Mouse (Mus musculus) bone marrow macrophage, adult 2 months (primary cell): ENCODE measurements around the gene Mthfr. TPM values are rescaled to one million over a fixed set of nuclear protein-coding genes. Genes with fewer than 3 reads are reported as not detected.

Experiments
- H3K27ac ChIP-seq: 2 replicates; pipeline ENCODE4 v1.5.1; 2012; ENCODE audit warnings: low read depth, low read length; ENCODE audit not compliant: insufficient read depth
- H3K4me1 ChIP-seq: 2 replicates; pipeline ENCODE4 v1.6.1; 2012; ENCODE audit warnings: low read length; ENCODE audit not compliant: control insufficient read depth, insufficient read depth
- H3K4me3 ChIP-seq: 2 replicates; pipeline ENCODE4 v1.5.1; 2012; ENCODE audit warnings: mild to moderate bottlenecking, low read length, moderate library complexity; ENCODE audit not compliant: insufficient read depth
- CTCF ChIP-seq: IDR thresholded peaks from 2 replicates; pipeline ENCODE4 v1.5.1; 2012; ENCODE audit warnings: low read depth, mild to moderate bottlenecking, low read length, moderate library complexity
- POLR2A ChIP-seq: IDR thresholded peaks from 2 replicates; pipeline ENCODE4 v1.6.1; 2012; ENCODE audit warnings: mild to moderate bottlenecking, low read depth, low read length, borderline replicate concordance
- polyA plus RNA-seq: library from polyadenylated mRNA; stranded (reverse); fragments of >200 nt; gene quantifications from 2 replicates; pipeline ENCODE4 v1.2.4, GENCODE M21; 2012; ENCODE audit not compliant: missing spikeins, insufficient read depth, insufficient read length

The Mthfr gene
- polyA plus RNA-seq, 1 experiment: 59.0 TPM

DNA sequence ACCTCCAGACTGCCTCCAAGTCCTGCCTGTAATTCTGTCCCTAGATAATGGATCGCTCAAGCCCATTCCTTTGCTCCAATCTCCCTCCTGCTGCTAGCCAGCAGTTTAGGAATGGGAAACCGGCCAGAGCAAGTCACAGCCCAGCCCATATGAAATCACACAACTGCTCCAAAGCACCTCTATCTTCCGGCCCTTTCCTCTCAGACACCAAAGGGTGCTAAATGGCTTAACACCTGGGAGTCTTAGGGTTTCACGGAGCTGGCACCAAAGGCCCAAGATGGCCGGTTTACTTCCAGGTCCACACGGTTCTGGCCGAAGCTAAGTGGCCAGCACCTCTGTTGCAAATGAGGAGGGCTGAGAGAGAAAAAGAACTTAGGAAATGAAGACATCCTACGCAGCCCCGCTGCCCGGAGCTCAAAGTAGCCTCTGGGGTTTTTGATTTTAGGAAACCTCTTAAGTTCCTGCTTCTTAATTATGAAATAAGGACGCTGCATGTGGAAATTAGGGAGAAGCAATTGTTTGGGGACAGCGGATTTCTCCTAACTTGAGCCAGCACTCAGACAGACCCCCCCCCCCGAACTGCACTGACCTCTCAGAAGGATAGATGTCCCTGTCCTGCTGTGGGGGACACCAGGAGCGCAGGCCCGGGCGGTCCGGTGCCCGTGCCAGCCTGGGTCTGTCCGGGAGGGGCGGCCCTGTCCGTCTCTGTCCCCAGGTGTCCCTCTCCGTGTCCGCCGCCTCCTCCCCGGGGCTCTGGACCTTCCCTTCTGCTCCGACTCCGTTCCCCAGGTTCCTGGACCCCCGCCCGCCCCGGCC, 48.4 kb downstream of the Mthfr start:
- peak overlapping the region; percentile 38 for H3K27ac ChIP-seq
- H3K4me1 ChIP-seq: peaks cover 32% of the 10 kb centered on the region
- TF ChIP-seq CTCF (no peak), POLR2A (no peak)
- peak overlapping the region; percentile 81 for H3K4me3 ChIP-seq

DNA sequence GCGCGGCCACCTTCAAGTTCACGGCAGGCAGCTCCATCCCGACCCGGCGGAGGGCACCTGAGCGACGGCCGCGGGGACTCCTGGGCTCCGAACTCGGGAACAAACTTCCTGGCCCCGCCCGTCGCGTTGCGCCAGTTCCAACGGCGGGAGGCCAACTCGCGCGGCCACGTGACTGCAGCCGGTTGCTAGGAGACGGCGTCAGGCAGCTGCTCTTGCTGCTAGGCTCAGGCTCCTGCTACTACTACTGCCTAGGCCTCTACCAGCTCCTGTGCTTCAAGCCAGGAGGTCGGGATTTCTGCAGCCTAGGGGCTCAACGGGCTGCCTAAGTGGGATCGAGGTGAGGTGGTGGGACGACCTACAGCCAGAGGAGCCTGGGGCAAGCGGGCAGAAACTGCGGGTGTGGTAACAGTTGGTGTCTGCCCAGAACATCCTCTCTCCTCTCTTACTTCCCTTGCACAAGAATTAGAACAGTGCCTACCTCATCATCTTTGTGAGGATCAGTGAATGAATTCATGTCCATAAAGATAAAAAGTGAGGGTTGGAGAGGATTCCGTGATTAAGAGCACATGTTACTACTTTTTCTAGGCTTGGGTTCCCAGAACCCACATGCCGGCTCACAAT, 49.1 kb downstream of the Mthfr start, which contains the start of gene Agtrap:
Gene Agtrap (minus strand): TSS at position 125 of the 621 bp plus-strand sequence.
- TF ChIP-seq POLR2A (no peak), CTCF (no peak)
- peak within 1 kb of the TSS; percentile 81 for H3K4me3 ChIP-seq
- H3K27ac ChIP-seq: peak within 1 kb of the TSS; percentile 38
- H3K4me1 ChIP-seq: peaks cover 30% of the 10 kb centered on the region

DNA sequence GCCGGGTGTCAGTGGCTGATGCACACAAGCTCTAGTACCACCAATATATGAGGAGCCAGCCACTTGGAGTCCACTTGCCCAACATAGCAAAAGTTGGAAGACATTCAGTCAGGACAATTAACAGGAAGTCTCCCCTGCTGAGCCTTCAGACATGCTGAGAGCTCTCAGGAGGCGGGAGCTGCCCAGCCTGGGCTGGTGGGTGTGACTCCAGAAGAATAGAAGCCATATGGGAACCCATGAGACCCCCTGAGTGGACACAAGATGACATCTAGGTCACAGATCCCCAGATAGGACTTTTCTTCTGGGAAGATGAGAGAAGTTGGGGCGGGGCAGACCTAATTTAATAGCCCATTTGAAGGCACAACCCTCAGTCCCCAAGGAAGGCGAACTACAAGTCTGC, 50.3 kb downstream of the Mthfr start:
- no peak overlapping the region for H3K27ac ChIP-seq
- H3K4me3 ChIP-seq: no peak overlapping the region
- no peak for TF ChIP-seq CTCF
- no peak for TF ChIP-seq POLR2A
- H3K4me1 ChIP-seq: peaks cover 21% of the 10 kb centered on the region

DNA sequence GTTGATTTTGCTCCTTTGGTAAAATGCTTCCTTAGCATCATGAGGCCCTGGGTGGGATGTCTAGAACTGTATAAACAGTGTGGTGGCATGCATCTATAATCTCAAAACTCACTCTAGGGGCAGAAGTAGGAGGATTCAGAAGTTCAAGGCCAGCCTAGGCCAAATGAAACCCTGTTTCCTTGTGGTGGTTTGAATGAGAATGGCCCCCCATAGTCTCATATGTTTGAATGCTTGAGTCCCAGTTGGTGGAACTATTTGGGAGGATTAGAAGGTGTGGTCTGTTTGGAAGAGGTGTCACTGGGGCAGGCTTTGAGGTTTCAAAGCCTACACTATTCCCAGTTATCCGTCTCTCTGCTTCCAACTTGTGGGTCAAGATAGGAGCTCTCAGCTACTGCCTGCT, 52.3 kb downstream of the Mthfr start:
- Histone ChIP-seq H3K4me3 (no peak overlapping the region), H3K27ac (no peak overlapping the region), H3K4me1 (peaks cover 10% of the 10 kb centered on the region)
- TF ChIP-seq POLR2A (no peak), CTCF (no peak)

DNA sequence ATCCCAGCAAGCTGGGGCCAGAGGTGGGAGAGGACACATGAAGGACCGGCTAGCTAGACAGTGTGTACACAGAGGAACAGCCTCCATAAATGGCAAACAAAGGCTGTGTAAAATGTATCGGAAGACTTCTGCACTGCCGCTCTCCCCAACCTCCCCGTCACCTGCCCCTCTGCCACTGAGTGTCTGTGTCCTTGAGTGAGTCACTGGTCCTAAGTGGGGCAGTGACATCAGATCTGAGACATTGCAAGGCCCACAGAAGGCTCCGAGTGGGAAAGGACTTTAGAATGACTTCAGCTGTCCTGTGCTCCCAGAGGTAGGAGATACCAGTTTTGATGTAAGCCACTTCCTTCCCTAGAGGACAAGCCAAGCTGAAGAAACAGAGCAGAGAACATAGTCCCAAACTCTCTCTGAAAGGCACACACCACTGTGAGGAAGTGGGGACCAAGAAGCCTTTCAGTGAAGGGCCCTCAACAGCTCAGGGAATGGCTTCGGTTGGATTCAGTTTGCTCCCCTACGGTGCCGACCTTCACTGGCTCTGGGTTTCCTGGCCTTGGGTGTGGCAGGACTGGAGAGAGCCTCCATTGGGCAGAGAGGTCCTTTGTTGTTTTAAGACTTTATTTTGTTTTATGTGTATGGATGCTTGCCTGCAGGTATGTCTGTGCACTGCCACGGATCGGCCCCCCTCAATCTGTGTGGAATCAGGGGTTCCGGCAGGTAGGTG, 53.8 kb downstream of the Mthfr start:
- Histone ChIP-seq H3K27ac (no peak overlapping the region), H3K4me3 (no peak overlapping the region), H3K4me1 (peaks cover 4% of the 10 kb centered on the region; the same call in 1 of the 2 replicates)
- TF ChIP-seq CTCF (no peak), POLR2A (no peak)

DNA sequence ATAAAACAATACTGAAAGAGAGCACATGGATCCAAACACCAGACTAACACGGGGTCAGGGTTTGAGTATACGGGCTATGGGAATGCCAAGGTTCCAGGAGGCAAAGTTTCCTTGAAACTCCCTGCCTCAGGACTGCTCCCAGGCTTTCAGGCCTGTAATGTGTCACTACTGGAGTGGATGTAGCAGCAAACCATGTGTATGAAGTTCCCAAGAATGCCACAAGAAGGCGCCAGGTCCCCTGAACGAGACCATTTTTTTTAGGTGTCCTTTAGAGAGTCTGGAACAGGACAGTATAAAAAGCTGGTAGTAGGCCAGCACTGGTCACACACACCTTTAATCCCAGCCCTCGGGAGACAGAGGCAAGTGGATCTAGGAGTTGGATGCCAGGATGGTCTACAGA, 55.3 kb downstream of the Mthfr start:
- Histone ChIP-seq H3K4me1 (no peaks in the 10 kb centered on the region), H3K27ac (no peak overlapping the region)

DNA sequence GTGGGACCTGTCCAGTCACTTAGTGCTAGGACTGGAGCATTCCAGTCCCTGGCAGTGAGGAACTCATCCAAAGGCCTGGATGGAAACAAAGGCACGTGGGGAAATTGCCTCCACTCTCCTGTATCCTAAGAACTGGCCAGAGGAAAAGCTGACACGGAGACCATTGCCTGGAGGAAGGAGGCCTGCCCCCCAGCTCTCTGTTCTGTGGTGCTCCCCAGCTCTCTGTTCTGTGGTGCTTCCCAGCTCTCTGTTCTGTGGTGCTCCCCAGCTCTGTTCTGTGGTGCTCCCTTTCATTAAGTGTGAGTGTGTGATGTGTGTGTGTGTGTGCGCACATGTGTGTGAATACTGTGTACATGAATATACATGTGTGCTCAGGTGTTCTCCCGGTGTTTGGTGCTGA, 56.2 kb downstream of the Mthfr start:
- H3K4me3 ChIP-seq: no peak overlapping the region
- no peak for TF ChIP-seq CTCF
- no peak for TF ChIP-seq POLR2A
- H3K27ac ChIP-seq: no peak overlapping the region
- no peaks in the 10 kb centered on the region for H3K4me1 ChIP-seq

More for the DNA sequence above, 55.3 kb downstream of the Mthfr start:
- H3K4me3 ChIP-seq: no peak overlapping the region
- TF ChIP-seq CTCF (no peak), POLR2A (no peak)

DNA sequence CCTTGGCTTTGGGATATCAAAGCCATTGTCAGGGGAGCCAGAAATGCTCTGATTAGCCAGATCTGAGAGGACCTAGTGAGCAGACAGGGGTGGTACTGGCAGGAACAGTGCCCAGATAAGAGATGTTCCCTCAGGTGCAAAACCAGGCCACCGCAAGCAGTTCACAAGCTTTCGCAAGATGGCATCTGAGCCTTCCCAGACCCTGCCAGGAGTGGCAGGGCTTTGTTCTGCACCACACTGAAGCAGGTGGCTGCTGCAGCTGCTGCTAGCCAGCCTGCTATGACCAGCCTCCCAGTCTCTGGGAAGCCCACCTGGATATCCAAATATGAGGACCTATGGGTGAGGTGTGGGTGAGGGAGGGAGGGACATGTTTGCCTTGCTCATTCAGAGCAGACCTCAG, 59.1 kb downstream of the Mthfr start:
- no peak overlapping the region for H3K4me3 ChIP-seq
- no peak overlapping the region for H3K27ac ChIP-seq
- TF ChIP-seq CTCF (no peak), POLR2A (no peak)
- no peaks in the 10 kb centered on the region for H3K4me1 ChIP-seq

DNA sequence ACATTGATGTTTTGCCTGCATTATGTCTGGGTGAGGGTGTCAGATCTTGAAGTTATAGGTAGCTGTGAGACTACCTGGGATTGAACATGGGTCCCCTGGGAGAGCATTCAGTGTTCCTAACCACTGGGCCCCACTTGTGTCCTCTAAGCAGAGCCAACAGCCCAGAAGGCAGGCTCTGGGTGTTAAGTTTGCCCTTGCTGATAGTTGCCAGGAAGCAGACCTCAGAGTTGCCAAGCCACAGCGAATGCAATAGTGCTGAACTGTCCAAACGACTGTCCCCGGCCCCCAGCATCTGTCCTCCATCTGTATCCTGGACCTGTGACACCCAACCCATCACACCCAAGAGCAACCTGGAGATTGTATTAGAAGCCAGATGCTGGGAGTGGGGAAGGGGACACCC, 59.8 kb downstream of the Mthfr start:
- Histone ChIP-seq H3K4me1 (no peaks in the 10 kb centered on the region), H3K4me3 (no peak overlapping the region), H3K27ac (no peak overlapping the region)
- TF ChIP-seq POLR2A: no peak
- TF ChIP-seq CTCF: no peak
